Mouse (Mus musculus): Measurements from ENCODE around the gene Accs.

GRCm38 (mm10) chr2:93891611-93892280, 42.0 kb upstream of the Accs start:
- TF ChIP-seq CTCF (IDR thresholded peaks at IDR 0.05; ENCODE audit: insufficient read depth, low read depth, low read length): no peak
- TF ChIP-seq POLR2A (IDR thresholded peaks at IDR 0.05; ENCODE audit: insufficient read depth, low read depth, low read length): no peak
